Mouse (Mus musculus) E14TG2a.4 (cell line): ENCODE measurements around the gene Fam72a.

Experiments used
- CTCF ChIP-seq: conservative IDR thresholded peaks from 2 replicates; pipeline ENCODE4 v1.5.1; 2014; ENCODE audit warnings: low read length
- NANOG ChIP-seq: IDR thresholded peaks from 2 replicates; pipeline ENCODE4 v1.6.1; 2014; ENCODE audit warnings: borderline replicate concordance, low read length, mixed read lengths
- POU5F1 ChIP-seq: IDR thresholded peaks from 2 replicates; pipeline ENCODE4 v1.6.1; 2014; ENCODE audit warnings: low read length, borderline replicate concordance

DNA sequence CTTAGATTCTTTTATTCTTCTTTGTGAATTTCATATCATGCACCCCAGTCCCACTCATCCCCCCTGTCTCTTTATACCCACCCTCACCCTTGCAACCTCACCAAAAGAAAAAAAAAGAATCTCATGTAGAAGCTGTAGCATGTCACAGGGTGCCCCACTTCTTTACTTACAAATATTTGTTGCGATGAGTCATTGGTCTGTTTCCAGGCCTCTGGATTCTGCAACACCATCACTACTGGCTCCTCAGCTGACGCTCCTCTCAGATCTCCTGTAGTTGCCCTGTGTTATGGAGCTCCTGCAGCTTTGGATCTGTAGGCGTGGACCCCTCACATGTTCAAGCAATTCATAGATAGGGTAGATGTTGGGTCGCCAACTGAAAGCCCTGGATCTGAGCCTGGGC, 12.1 kb downstream of the Fam72a start:
- TF ChIP-seq CTCF (no peak), POU5F1 (no peak), NANOG (no peak)
